Mouse (Mus musculus) urinary bladder, postnatal 25 days (tissue): ENCODE data around the gene Vhl.
A peak's percentile ranks its signal among the peaks of the same experiment; 100 is the strongest.

Experiments
- DNase-seq: peaks from one replicate; pipeline ENCODE4 v3.0.0; 2022; ENCODE audit warnings: low spot score

Vhl gene

DNA sequence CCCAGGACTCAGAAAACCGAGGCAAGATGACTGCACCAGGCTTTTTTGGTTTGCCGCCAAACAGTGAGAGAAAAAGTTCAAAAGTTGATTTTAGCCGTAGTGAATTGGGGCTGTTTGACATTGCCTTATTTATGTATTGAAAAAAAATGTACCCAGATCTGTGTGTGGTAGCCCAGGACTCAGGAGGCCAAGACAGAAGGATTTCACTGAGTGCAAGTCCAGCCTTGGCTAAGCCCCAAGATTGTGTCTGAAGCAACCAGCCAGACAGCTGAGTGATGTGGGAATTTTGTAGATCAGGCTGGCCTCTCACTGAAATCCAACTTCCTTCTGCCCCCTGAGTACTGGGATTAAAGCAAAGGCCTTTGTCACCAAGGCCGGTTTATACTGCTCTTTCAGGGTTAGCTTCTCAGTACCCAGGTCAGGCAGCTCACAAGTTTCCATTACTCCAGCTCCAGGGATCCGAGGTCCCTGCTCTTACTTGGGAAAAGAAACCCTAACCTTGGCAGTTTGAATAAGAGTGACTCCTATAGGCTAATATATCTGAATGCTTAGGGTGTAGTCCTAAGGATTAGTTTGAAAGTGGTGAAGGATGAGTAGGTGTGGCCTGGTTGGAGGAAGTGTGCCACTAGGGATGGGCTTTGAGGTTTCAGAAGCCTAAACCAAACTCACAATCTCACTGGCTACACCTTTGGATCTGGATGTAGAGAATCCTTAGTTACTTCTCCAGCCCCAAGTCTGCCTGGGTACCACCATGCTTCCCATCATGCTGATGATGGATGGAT is 1.4 kb downstream of the Vhl start:
- no peak for DNase-seq

GRCm38 (mm10) chr6:113630322-113630721 is 6.6 kb downstream of the Vhl start:
- no peak for DNase-seq

- DNase-seq, result no peak
Measured at GRCm38 (mm10) chr6:113632863-113633262, 9.1 kb downstream of the Vhl start.

DNA sequence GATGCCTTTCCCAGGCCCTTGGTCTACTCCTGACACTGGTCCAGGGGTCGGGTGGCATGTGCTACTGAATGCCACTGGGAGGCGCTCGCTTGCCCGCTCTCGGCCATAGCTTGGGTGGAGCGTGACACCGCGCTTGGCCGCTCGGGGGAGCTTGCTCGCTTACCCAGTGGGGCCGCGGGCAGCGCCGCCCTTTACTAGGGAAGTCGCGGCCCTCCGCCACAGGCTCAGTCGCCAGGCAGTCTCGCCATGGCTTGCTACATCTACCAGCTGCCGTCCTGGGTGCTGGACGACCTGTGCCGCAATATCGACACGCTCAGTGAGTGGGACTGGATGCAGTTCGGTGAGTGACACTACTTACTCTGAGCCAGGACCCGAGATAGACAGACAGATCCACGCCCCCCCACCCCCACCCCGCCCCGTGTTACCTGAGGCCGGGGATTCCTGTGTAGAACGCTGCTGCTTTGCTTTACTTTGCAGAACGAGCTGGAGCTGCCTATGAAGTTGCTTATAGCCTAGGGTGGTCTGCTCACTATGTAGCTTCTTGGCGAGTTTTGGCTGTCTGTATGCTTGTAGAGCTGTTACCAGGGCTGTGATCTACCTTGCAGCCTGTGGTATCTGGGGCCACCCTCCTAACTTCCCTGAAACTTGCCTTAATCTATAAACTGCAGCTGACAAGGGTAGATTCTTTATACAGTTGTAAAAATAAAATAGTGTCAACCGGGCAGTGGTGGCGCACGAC is 14.7 kb downstream of the Vhl start, which contains the start of gene Irak2:
Irak2 (plus strand) TSS at position 166 of the 739 bp plus-strand sequence.
- DNase-seq, result peak; percentile 96

DNA sequence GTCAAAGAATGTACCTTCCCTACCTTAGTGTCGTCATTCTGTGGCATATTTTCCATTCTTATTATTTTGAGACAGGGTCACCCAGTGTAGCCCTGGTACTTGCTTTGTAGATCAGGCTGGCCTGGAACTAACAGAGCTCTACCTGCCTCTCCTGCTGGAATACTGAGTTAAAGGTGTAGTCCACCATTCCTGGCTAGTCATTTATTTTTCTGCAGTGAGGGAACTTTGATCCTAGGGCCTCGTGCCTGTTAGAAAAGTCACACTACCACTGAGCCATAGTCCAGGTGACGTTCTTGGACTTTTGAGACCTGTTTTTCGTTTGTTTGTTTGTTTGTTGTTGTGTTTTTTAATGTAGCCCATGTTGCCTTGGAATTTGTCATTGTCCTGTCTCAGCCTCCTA is 15.4 kb downstream of the Vhl start:
- no peak for DNase-seq

DNA sequence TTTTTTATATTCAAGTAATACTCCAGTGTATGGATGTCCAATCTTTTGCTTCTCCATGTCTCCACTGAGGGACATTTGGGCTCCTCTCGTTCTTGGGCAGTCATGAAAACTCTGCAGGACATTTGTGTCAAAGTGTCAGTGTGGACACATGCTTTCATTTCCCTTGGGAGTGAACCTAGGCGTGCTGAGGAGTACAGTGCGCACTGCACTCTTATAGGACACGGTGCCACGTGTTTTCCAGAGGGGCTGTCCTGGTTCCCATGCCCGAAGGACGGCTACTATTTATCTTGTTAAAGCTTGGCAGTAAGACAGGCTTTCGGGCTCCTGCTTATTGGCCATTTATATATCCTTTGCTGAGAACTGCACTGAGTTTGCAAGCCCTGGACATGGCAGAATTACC is 18.8 kb downstream of the Vhl start:
- DNase-seq, result no peak

DNA sequence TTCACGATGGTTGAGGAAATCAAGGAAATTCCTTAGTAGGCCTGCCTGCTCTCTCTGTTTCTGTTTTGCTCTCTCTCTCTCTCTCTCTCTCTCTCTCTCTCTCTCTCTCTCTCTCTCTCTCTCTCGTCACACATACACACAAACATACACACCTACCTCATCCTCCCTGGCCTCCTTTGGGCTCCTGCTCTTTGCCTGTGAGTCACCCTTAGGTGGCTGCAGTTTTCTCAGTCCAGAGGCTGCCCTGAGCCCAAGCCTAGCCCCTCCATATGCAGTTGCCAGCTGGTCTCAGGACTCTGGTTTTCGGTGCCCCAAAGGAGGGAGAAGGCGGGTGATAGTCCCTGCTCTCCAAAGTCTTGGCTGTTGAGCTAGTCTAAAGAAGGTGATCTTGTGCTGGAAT is 19.3 kb downstream of the Vhl start:
- no peak for DNase-seq

- no peak for DNase-seq
Measured at GRCm38 (mm10) chr6:113643967-113644366, 20.2 kb downstream of the Vhl start.

DNA sequence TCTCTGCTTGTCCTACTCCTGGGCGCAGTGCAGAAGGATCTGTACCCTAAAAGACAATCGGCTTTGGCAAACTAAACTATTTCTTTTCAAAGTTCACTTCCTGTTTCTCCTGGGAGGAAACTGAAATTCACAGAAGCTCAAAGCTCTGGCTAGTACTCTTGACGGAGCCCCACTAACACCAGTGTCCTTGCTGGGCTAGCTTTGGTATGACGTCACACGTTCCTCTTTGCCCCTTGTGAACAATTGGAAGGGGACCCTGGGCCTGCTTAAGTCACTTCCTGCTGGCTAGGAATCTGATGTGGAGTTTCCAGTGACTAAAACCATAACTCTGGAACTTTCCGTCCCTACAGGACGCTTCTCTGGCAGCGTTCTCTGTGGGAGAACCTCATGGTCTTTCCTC is 21.0 kb downstream of the Vhl start:
- no peak for DNase-seq

DNA sequence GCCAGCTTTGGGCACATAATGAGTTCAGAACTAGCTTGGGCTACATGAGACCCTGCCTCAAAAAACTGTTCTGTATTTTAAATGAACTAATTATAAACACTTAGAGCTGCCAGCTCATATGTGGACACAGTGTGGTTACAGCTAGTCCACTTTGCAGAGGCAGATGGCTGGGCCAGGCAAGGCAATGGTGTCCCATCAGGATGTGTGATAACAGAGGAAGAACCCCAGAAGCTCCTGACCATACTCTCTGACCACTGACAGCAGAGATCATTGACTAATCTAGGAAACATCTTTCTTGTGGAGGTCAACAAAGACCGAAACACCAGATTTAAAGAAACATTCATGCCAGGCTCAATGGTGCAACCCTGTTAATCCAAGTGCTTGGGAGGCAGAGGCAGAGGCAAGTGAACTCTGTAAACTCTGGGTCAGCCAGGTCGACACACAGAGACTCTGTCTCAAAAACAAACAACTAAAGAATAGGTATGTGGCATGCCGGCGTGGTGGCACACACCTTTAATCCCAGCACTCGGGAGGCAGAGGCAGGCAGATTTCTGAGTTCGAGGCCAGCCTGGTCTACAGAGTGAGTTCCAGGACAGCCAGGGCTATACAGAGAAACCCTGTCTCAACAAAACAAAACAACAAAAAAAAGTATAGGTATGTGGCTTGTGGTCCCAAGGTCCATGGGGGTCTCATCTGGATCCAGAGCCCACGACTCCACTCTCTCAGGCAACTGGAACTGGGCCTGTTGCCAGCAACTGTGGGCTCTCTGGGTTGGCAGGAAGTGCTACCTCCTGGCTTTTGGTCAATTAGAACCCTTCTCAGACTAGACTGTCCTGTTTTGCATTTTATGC is 25.8 kb downstream of the Vhl start:
- DNase-seq, result no peak

GRCm38 (mm10) chr6:113650197-113650640 is 26.5 kb downstream of the Vhl start:
- no peak for DNase-seq

GRCm38 (mm10) chr6:113651626-113652025 is 27.9 kb downstream of the Vhl start:
- DNase-seq, result no peak

DNA sequence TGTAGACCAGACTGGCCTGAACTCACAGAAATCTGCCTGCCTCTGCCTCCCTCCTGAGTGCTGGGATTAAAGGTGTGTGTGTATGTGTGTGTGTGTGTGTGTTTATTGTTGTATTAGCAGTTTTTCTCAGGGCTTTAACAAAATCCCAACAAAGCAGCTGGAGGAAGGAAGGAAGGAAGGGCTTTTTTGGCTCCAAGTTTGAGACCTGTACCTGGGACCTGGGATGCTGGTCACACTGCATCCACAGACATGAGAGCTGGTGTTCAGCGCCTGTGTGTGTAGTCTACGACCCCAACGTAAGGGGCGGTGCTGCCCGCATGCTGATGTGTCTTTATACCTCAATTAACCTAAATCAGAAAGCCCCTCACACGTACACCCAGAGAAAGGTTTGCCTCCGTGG is 29.8 kb downstream of the Vhl start:
- no peak for DNase-seq

DNA sequence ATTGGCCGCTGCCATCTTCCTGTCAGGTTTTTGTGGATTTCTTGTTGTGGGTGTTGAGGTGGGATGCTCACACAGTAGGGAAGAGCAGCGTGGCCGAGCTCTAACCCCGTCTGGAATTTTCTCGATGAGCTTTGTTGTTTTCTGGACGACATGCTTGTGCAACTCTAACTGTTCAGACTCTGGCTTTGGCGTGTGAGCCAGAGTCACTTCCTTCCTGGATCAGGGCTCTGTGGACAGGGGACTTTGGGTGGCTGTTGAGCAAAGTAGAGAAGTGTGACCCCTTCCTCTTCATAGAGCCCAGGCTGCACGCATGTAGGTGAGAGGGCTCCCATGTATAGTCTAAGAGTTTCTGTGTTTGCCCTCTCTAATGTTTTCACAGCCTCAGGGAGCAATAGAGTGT is 30.3 kb downstream of the Vhl start:
- DNase-seq, result no peak

- no peak for DNase-seq
Measured at GRCm38 (mm10) chr6:113654753-113655397, 31.1 kb downstream of the Vhl start.

DNA sequence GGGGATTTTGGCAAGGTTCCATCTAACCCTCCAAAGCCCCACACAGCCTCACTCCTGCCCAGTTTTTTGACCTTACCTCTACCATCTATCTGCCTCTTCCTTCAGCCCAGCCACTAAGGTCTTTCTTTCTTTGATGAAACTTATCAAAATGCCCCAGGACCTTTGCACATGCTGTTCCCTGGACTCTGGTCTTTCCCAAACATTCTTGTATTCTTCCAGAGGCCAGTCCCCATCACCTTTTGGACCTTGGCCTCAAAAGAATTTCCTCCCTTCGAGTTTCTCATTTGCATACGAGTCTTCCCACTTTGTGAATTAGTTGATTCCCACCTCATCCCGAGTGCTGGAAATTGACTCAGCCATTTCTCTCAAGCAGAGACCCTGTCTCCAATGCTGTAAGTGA is 31.7 kb downstream of the Vhl start:
- no peak for DNase-seq

- DNase-seq, result no peak
Measured at GRCm38 (mm10) chr6:113656847-113657246, 33.1 kb downstream of the Vhl start.

DNA sequence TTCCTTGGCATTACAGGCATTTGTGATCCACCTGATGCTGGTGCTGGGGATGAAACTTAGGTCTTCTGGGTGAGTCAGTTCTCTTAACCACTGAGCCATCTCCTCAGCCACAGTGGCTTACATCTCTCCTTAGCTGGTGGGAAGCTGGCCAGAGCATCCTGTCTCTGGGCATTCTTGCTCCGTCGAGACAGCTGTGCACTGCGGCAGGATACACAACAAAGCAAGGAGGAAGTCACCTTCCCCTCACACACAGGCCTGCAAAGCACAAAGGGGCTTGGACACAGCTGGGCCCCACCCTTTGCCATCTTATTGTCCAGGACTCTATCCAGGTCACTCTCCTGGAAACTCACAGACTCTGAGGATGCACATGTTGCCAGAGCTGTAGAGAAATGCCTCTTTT is 34.5 kb downstream of the Vhl start:
- no peak for DNase-seq

DNA sequence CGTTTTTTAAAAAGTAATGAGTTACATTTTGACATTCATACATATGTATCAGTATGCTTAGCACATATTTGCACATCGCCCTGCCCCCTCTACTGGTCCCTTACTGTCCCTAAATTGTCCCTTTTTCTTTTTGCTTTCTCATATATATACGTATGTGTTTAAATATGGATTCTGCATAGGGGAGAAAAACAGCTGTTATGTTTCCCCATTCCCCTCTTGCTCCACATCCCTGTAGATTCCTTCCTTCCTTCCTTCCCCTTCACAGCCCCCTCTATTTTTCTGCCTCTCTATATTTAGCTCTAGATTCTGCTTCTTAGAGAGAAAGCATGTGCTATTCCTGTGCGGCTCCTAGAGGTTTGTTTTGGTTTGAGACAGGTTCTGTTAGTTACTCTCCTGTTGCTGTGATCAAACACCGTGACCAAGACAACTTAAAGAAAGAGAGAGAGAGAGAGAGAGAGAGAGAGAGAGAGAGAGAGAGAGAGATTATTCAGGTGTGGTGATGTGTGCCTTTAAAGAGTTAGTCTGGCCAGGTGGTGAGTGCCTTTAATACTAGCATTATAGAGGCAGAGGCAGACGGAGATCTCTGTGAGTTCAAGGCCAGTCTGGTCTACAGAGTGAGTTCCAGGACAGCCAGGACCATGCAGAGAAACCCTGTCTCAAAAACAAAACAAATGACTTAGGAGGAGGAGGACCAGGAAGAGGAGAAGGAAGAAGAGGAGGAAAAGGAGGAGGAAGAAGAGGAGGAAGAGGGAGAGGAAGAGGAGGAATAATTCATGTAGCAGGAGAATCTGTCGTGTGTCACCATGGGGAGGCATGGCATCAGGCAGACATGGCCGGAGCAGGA is 36.1 kb downstream of the Vhl start:
- DNase-seq, result no peak

DNA sequence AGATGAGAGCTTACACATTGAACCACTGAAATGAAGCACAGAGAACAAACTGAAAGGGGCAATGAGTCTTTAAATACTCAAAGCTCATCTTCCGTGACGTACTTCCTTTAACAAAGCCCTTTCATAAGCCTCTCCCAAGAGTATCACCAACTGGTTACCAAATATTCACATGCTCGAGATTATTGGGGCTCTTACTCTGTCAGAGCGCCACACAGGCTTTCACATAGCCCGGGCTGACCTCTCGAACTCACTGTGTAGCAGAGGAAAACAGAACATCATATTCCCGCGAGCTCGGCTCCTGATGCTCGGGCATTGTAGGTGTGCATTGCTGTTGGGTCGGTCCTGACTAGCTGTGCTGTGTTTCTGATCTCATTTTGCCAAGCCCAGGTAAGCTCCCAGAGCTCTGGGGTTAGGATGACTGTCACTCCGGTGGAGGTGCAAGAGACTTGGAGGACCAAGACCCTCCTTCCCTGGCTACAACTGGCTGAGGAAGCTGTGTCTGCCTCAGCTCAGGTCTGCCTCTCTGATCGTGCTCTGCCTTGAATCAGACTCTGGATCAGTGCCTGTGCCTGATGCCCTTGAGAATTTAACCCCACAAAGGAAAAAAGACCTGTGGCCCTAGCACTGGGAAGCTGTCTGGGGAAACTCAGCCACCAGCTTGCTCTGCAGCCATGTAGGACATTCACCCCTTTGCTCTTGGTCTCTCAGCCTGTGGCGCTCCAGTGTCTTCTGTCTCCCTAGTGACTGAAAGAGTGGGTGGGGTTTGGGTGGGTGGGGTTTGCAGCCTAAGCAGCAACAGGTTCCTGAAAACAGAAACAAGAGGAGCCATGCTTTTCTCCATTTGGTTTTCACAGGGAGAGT is 37.0 kb downstream of the Vhl start:
- no peak for DNase-seq
